Mouse (Mus musculus): ENCODE measurements at regions not wholly inside any gene's neighbourhood (a gene's known extent, or its start where the extent isn't known, plus 50 kb on each side); places are given as distances from the start of the nearest gene placed in this dataset.

DNA sequence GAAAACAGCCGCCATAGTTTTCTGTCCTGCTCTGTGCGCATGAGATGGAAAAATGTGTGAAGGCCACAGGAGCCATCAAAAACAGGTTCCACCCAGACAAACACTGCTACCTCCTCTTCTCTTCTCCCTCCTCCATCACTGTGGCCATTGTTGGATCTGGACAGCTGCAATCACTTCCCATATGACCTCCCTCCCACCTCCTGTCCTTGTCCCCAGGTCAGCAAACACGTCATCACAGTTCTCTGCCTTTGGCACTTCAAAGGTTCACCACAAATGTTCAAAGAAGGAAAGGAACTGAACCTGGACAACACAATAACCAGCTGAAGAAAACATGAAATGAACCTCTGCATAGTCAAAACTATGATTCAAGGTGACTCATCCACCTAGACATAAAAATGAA is 220.2 kb upstream of the Il12b start:
- H3K4me3 ChIP-seq (ENCODE audit: low read depth, low read length) = no peak overlapping the region
- H3K9me3 ChIP-seq (ENCODE audit: low read length) = no peaks in the 10 kb centered on the region
- no peaks in the 10 kb centered on the region for H3K4me1 ChIP-seq (ENCODE audit: insufficient read depth, low read length)
- no peak overlapping the region for H3K4me2 ChIP-seq (ENCODE audit: low read depth, low read length, poor library complexity, severe bottlenecking)
- ATAC-seq (ENCODE audit: low FRiP score) (no peak), DNase-seq (ENCODE audit: low spot score) (no peak)
- no peak overlapping the region for H3K9ac ChIP-seq (replicated peaks; ENCODE audit: low read length, poor library complexity, severe bottlenecking)
- no peak overlapping the region for H3K27ac ChIP-seq (ENCODE audit: low read depth, low read length)
- 89% methylated on average over 3 of the region's 3 CpGs for WGBS
- H3K27me3 ChIP-seq (ENCODE audit: insufficient read depth, low read length) = no peaks in the 10 kb centered on the region
- TF ChIP-seq CTCF (IDR thresholded peaks at IDR 0.05) = no peak
- no peaks in the 10 kb centered on the region for H3K36me3 ChIP-seq (ENCODE audit: insufficient read depth, low read length)

DNA sequence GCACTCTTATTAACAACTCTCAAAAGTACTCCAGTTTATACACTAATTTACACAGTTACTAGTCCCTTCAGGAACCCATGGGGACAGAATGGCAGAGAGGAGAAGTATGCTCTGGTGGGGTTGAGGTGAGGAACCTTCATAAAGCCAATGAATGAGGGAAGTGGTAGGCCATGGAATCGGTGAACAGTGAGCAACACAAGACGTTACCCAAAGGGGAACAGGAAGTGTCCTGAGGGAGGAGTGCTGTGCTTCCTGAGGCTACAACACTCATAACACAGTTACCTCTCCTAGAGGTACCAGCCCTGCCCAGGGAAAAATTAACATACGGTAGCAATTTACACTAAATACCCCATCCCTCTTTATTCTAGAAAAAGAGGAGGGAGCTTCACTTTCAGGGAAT is 216.0 kb upstream of the Il12b start:
- Histone ChIP-seq H3K4me2 (ENCODE audit: low read depth, low read length, poor library complexity, severe bottlenecking) (no peak overlapping the region), H3K9ac (replicated peaks; ENCODE audit: low read length, poor library complexity, severe bottlenecking) (no peak overlapping the region), H3K27me3 (ENCODE audit: insufficient read depth, low read length) (no peaks in the 10 kb centered on the region), H3K4me3 (ENCODE audit: low read depth, low read length) (no peak overlapping the region), H3K36me3 (ENCODE audit: insufficient read depth, low read length) (no peaks in the 10 kb centered on the region), H3K9me3 (ENCODE audit: low read length) (no peaks in the 10 kb centered on the region), H3K27ac (ENCODE audit: low read depth, low read length) (no peak overlapping the region), H3K4me1 (ENCODE audit: insufficient read depth, low read length) (no peaks in the 10 kb centered on the region)
- WGBS = 94% methylated on average over 3 of the region's 3 CpGs
- ATAC-seq (ENCODE audit: low FRiP score) (no peak), DNase-seq (ENCODE audit: low spot score) (no peak)
- no peak for TF ChIP-seq CTCF (IDR thresholded peaks at IDR 0.05)

DNA sequence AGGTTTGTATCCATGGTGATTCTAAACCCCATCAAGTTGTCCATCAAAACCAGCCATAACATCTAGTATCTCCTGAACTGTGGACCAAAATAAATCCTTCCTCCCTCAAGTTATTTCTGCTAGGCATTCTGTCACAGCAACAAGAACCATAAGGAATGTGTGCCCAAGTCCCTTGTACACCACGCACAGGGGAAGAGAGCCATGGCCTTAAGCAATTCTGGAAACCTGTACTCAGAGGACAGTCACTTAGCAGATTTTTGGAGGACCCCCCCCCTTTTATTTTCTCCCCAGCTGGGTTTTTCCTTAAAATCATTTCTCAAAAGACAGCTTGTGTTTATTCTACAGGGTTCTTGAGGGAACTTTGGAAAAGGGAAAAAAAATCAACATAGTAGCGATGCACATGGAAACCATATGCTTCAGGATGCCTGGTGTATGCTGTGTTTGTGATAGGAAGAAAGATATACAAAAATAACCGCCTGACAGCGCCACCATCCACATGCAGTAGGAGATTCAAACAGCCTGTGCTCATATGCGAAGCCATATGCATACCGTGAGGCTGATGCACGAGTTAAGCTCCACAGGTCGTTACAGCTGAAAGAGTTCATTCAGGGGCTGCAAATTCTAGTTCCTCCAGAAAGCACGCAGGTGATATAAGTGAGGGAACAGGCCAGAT is 214.5 kb upstream of the Il12b start:
- H3K27ac ChIP-seq (ENCODE audit: low read depth, low read length) = no peak overlapping the region
- no peak for ATAC-seq (ENCODE audit: low FRiP score)
- no peaks in the 10 kb centered on the region for H3K27me3 ChIP-seq (ENCODE audit: insufficient read depth, low read length)
- no peak overlapping the region for H3K9ac ChIP-seq (replicated peaks; ENCODE audit: low read length, poor library complexity, severe bottlenecking)
- H3K4me1 ChIP-seq (ENCODE audit: insufficient read depth, low read length) = no peaks in the 10 kb centered on the region
- no peak for DNase-seq (ENCODE audit: low spot score)
- no peaks in the 10 kb centered on the region for H3K9me3 ChIP-seq (ENCODE audit: low read length)
- no peak overlapping the region for H3K4me2 ChIP-seq (ENCODE audit: low read depth, low read length, poor library complexity, severe bottlenecking)
- H3K36me3 ChIP-seq (ENCODE audit: insufficient read depth, low read length) = no peaks in the 10 kb centered on the region
- no peak for TF ChIP-seq CTCF (IDR thresholded peaks at IDR 0.05)
- no peak overlapping the region for H3K4me3 ChIP-seq (ENCODE audit: low read depth, low read length)
- WGBS = 87% methylated on average over 9 of the region's 9 CpGs

DNA sequence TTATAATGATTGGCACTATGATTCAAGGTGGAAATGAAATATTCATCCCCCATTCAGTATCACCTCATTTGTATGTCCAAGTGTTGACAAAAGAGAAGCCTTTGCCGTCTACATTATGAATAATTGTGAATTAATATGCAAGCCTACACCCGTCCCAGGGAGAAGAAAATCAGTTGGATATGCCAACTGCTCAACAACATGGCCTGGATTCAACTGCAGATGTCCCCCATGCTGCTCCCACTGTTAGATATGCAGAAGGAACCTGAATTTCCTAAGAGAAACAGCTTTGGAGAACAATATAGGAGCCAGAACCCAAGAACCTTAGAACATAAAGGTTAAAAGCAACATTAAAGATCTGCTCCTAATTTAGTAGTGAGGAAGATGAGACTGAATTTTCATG is 211.7 kb upstream of the Il12b start:
- Histone ChIP-seq H3K4me3 (ENCODE audit: low read depth, low read length) (no peak overlapping the region), H3K9ac (replicated peaks; ENCODE audit: low read length, poor library complexity, severe bottlenecking) (no peak overlapping the region), H3K4me1 (ENCODE audit: insufficient read depth, low read length) (no peaks in the 10 kb centered on the region), H3K9me3 (ENCODE audit: low read length) (no peaks in the 10 kb centered on the region), H3K36me3 (ENCODE audit: insufficient read depth, low read length) (no peaks in the 10 kb centered on the region), H3K4me2 (ENCODE audit: low read depth, low read length, poor library complexity, severe bottlenecking) (no peak overlapping the region), H3K27ac (ENCODE audit: low read depth, low read length) (no peak overlapping the region), H3K27me3 (ENCODE audit: insufficient read depth, low read length) (no peaks in the 10 kb centered on the region)
- 44% methylated on average over 2 of the region's 2 CpGs for WGBS
- ATAC-seq (ENCODE audit: low FRiP score) (no peak), DNase-seq (ENCODE audit: low spot score) (no peak)
- TF ChIP-seq CTCF (IDR thresholded peaks at IDR 0.05) = no peak

DNA sequence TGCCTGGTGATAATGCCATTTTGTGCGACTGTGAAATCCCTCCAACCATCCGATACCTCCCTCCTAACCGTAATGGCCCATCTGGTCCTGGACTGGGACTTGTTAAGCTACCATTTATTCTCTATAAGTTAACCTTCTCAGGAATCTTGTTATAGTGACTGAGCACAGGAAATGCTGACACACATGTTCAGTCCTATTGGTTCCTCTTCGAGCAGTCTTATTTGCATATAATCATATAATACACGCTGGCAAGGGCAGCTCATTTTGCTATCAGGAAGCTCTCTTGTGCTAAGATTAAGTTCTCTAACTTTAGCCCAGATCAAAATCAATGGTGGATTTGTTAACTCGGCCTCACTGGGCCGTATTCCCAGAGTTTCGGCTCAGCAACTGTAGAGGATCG is 206.1 kb upstream of the Il12b start:
- Histone ChIP-seq H3K4me2 (ENCODE audit: low read depth, low read length, poor library complexity, severe bottlenecking) (no peak overlapping the region), H3K4me3 (ENCODE audit: low read depth, low read length) (no peak overlapping the region), H3K36me3 (ENCODE audit: insufficient read depth, low read length) (no peaks in the 10 kb centered on the region), H3K9me3 (ENCODE audit: low read length) (no peaks in the 10 kb centered on the region), H3K4me1 (ENCODE audit: insufficient read depth, low read length) (no peaks in the 10 kb centered on the region), H3K9ac (replicated peaks; ENCODE audit: low read length, poor library complexity, severe bottlenecking) (no peak overlapping the region), H3K27ac (ENCODE audit: low read depth, low read length) (no peak overlapping the region), H3K27me3 (ENCODE audit: insufficient read depth, low read length) (no peaks in the 10 kb centered on the region)
- WGBS = 58% methylated on average over 9 of the region's 9 CpGs
- DNase-seq (ENCODE audit: low spot score) (no peak), ATAC-seq (ENCODE audit: low FRiP score) (no peak)
- TF ChIP-seq CTCF (IDR thresholded peaks at IDR 0.05) = no peak

DNA sequence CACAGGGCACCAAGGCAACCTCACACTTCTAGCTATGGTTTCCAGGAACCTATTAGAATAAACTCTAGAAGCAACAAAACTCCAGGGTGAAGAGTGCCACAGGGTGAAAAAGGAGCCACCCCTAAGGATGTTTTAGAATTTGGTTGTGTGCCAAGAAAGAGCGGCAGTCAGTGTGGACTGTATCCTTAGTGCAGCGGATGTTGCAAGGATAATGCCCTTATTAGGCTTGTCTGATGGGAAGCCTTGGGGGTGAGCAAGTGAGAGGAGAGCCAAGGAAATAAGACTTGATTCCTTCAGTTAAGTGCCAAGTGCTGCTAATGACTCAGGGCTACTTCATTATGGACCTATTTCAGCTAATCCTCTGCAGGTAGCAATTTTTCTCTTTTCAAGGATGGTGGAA is 197.1 kb upstream of the Il12b start:
- no peak for TF ChIP-seq CTCF (IDR thresholded peaks at IDR 0.05)
- H3K27me3 ChIP-seq (ENCODE audit: insufficient read depth, low read length) = no peaks in the 10 kb centered on the region
- no peak overlapping the region for H3K4me3 ChIP-seq (ENCODE audit: low read depth, low read length)
- no peaks in the 10 kb centered on the region for H3K36me3 ChIP-seq (ENCODE audit: insufficient read depth, low read length)
- H3K27ac ChIP-seq (ENCODE audit: low read depth, low read length) = no peak overlapping the region
- ATAC-seq (ENCODE audit: low FRiP score) (no peak), DNase-seq (ENCODE audit: low spot score) (no peak)
- 80% methylated on average over 2 of the region's 2 CpGs for WGBS
- H3K4me2 ChIP-seq (ENCODE audit: low read depth, low read length, poor library complexity, severe bottlenecking) = no peak overlapping the region
- no peaks in the 10 kb centered on the region for H3K9me3 ChIP-seq (ENCODE audit: low read length)
- no peak overlapping the region for H3K9ac ChIP-seq (replicated peaks; ENCODE audit: low read length, poor library complexity, severe bottlenecking)
- H3K4me1 ChIP-seq (ENCODE audit: insufficient read depth, low read length) = no peaks in the 10 kb centered on the region
